ENCODE assay signal across 14 mouse cellular contexts in genomic region chr5:131519560-131519959, GRCm38 (mm10).
"Had no signal": no experiment of that assay in that cellular context is flagged by ENCODE, and none has a peak within 500 bp of the region (broad histone marks: within the 10 kb centered on the region; RNA-seq: fewer than 3 reads in every experiment).

No protein-coding gene starts in this region.

- DNase-seq: gastrocnemius, postnatal 14 days; heart, adult 11 months; heart, adult 2 months; heart, postnatal 10 days; heart, postnatal 4 days; kidney, adult 18-20 months; kidney, adult 8-10 months; kidney, postnatal 10 days; kidney, postnatal 25 days; kidney, postnatal 4 days; liver; liver, embryonic 13.5 days had no signal

- ATAC-seq: hindbrain, postnatal 0 days; intestine, embryonic 16.5 days had no signal
